Mouse (Mus musculus): Measurements from ENCODE around the gene Acadl. TPM values are rescaled to one million over a fixed set of nuclear protein-coding genes. Genes with fewer than 3 reads are reported as not detected.

Gene Acadl
- polyA plus RNA-seq, 1 experiment from 2014 or later = 217 TPM

DNA sequence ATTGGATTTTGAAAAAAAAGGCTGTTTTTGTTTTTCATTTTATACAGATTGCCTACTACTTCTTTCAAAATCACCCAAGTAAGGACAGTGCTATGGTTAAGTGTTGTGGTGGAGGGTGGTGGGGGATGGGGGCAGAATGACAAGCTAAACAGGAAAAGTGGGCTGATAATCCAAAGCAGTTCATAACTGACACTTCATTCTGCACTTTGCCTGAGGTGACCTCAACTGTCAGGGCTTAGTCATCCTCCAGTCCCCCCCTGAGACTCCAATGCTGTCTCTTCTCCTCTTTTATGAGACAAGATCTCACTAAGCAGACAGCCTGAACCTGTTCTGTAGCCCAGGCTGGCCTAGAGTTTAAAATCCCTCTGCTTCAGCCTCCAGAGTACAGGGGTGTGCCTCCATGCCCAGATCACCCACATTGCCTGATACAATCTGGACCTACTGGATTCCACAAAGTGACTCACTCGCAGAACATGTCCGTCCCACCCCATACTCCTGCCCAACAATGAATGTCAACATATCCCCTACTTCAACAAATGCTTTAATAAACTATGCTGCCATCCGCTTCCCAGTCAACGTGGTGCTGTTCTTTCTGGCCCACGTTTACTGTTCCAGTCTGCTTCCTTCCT is 17.3 kb downstream of the Acadl start:
- ATAC-seq (peak; percentile 97), DNase-seq (ENCODE audit: low spot score) (peak; percentile 83)
- WGBS = 27% methylated on average over 5 of the region's 5 CpGs
- H3K4me3 ChIP-seq (ENCODE audit: low read depth, low read length) = no peak overlapping the region
- no peaks in the 10 kb centered on the region for H3K27me3 ChIP-seq (replicated peaks; ENCODE audit: insufficient read depth, low read length)
- no peaks in the 10 kb centered on the region for H3K4me1 ChIP-seq (ENCODE audit: insufficient read depth, low read depth, low read length)
- no peak overlapping the region; the same call in 1 of the 2 replicates for H3K27ac ChIP-seq (ENCODE audit: low read length)
- no peak for TF ChIP-seq CTCF (IDR thresholded peaks at IDR 0.05)
- peak; percentile 94 for TF ChIP-seq EP300 (IDR thresholded peaks at IDR 0.05)
- no peak overlapping the region for H3K4me2 ChIP-seq (replicated peaks; ENCODE audit: low read depth, low read length)
- H3K9ac ChIP-seq (replicated peaks; ENCODE audit: low read depth) = no peak overlapping the region
- H3K9me3 ChIP-seq (ENCODE audit: low read length) = no peaks in the 10 kb centered on the region
- peaks cover 39% of the 10 kb centered on the region for H3K36me3 ChIP-seq (ENCODE audit: insufficient read depth, low read length)

DNA sequence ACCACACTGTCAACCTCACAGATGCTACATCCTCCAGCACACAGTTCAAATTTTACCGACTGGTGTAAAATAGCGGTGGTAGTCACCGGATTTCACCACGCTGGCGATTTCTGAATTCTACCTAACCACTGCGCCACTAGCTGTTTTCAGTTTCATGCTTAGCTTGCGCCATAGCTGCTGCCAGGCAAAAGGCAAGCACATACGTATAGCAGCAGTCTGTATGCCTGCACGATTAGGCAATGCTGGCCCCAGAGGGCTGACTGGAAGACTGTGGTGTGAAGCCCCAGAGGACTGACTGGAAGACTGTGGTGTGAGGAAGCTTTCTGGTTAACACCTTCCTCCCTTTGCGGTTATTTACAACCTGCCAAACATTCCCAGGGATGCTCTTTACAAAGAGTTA is 21.1 kb downstream of the Acadl start:
- H3K9ac ChIP-seq (replicated peaks; ENCODE audit: low read depth) = no peak overlapping the region
- no peak overlapping the region for H3K4me3 ChIP-seq (ENCODE audit: low read depth, low read length)
- H3K9me3 ChIP-seq (ENCODE audit: low read length) = no peaks in the 10 kb centered on the region
- no peak for TF ChIP-seq EP300 (IDR thresholded peaks at IDR 0.05)
- TF ChIP-seq CTCF (IDR thresholded peaks at IDR 0.05) = no peak
- H3K36me3 ChIP-seq (ENCODE audit: insufficient read depth, low read length) = peaks cover 23% of the 10 kb centered on the region
- no peaks in the 10 kb centered on the region; the same call in 1 of the 2 replicates for H3K4me1 ChIP-seq (ENCODE audit: insufficient read depth, low read depth, low read length)
- WGBS = 82% methylated on average over 10 of the region's 10 CpGs
- DNase-seq (ENCODE audit: low spot score) (no peak), ATAC-seq (no peak)
- H3K27ac ChIP-seq (ENCODE audit: low read length) = no peak overlapping the region
- H3K4me2 ChIP-seq (replicated peaks; ENCODE audit: low read depth, low read length) = no peak overlapping the region
- H3K27me3 ChIP-seq (replicated peaks; ENCODE audit: insufficient read depth, low read length) = no peaks in the 10 kb centered on the region

DNA sequence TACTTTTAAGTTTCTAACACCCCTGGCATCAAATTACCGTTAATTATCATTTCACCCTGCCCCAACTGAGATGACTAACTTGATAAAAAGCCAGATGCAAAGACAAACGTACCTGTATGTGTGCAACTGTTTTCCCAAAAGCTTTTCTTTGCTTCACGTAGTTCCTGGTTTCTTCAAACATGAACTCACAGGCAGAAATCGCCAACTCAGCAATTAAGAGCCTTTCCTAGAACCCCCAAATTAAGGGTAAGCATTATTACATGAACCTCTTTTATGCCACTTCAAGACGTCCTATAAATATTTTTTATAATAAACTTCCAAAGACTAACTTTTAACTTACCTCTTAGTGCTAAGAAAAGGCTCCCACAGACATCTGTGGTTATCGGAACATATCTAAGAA is 21.6 kb downstream of the Acadl start:
- Histone ChIP-seq H3K4me1 (ENCODE audit: insufficient read depth, low read depth, low read length) (no peaks in the 10 kb centered on the region; the same call in 1 of the 2 replicates), H3K4me2 (replicated peaks; ENCODE audit: low read depth, low read length) (no peak overlapping the region), H3K27me3 (replicated peaks; ENCODE audit: insufficient read depth, low read length) (no peaks in the 10 kb centered on the region), H3K9ac (replicated peaks; ENCODE audit: low read depth) (no peak overlapping the region), H3K36me3 (ENCODE audit: insufficient read depth, low read length) (peaks cover 23% of the 10 kb centered on the region), H3K27ac (ENCODE audit: low read length) (no peak overlapping the region), H3K4me3 (ENCODE audit: low read depth, low read length) (no peak overlapping the region), H3K9me3 (ENCODE audit: low read length) (no peaks in the 10 kb centered on the region)
- no peak for TF ChIP-seq EP300 (IDR thresholded peaks at IDR 0.05)
- TF ChIP-seq CTCF (IDR thresholded peaks at IDR 0.05) = no peak
- DNase-seq (ENCODE audit: low spot score) (no peak), ATAC-seq (no peak)
- 80% methylated on average over 6 of the region's 6 CpGs for WGBS

DNA sequence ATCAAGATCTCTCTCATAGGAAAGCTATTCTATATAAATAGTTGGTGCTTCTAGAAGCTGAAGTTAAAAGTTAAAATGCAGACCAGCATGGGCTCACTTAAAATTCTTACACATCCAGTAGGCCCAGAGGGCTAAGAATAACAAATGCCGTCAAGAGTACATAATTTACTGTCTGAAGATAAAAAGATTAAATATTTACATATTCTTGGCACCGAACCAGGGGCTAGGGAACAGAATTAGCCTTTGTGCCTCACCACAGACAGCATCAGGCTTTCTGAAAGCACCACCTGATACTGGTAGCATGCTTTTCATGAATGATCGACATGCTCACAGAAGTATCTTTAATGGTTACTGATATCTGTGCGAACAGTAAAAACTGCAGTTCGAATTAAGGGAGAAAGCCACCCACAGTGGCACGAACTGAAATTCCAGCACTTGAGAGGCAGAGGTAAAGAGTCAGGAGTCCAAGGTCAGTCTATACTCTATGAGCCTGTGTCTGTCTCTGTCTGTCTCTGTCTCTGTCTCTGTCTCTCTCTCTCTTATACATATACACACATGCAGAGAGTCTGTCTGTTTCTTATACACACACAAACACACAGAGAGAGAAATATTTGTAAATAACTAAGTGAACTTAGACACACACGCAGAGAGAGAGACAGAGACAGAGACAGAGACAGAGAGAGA is 23.2 kb downstream of the Acadl start:
- no peaks in the 10 kb centered on the region; the same call in 1 of the 2 replicates for H3K4me1 ChIP-seq (ENCODE audit: insufficient read depth, low read depth, low read length)
- no peaks in the 10 kb centered on the region for H3K9me3 ChIP-seq (ENCODE audit: low read length)
- ATAC-seq (peak; percentile 73), DNase-seq (ENCODE audit: low spot score) (peak; percentile 70)
- 26% methylated on average over 7 of the region's 7 CpGs for WGBS
- H3K4me3 ChIP-seq (ENCODE audit: low read depth, low read length) = no peak overlapping the region
- no peak overlapping the region for H3K9ac ChIP-seq (replicated peaks; ENCODE audit: low read depth)
- H3K4me2 ChIP-seq (replicated peaks; ENCODE audit: low read depth, low read length) = no peak overlapping the region
- peaks cover 23% of the 10 kb centered on the region for H3K36me3 ChIP-seq (ENCODE audit: insufficient read depth, low read length)
- peak overlapping the region; percentile 20; the same call in 1 of the 2 replicates for H3K27ac ChIP-seq (ENCODE audit: low read length)
- TF ChIP-seq CTCF (IDR thresholded peaks at IDR 0.05) = no peak
- TF ChIP-seq EP300 (IDR thresholded peaks at IDR 0.05) = peak; percentile 84
- H3K27me3 ChIP-seq (replicated peaks; ENCODE audit: insufficient read depth, low read length) = no peaks in the 10 kb centered on the region

DNA sequence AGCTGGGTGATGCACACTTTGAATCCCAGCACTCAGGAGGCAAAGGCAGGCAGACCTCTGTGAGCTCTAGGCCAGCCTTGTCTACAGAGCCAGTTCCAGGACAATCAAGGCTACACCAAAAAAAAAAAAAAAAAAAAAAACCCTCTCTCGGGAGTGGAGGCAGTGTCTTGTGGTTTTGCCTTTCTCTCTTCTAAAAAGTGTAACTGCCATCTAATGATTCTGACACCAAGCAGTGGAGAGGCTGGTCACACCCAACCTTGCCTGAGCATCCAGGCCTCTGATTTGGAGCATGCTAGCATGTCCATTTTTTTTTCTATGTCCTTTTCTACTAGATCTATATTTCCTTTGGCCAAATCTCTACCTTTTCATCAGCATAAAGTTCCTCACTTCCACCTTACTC is 23.9 kb downstream of the Acadl start:
- Histone ChIP-seq H3K9ac (replicated peaks; ENCODE audit: low read depth) (no peak overlapping the region), H3K27ac (ENCODE audit: low read length) (no peak overlapping the region), H3K4me3 (ENCODE audit: low read depth, low read length) (no peak overlapping the region), H3K4me2 (replicated peaks; ENCODE audit: low read depth, low read length) (no peak overlapping the region), H3K36me3 (ENCODE audit: insufficient read depth, low read length) (peaks cover 23% of the 10 kb centered on the region), H3K27me3 (replicated peaks; ENCODE audit: insufficient read depth, low read length) (no peaks in the 10 kb centered on the region), H3K9me3 (ENCODE audit: low read length) (no peaks in the 10 kb centered on the region), H3K4me1 (ENCODE audit: insufficient read depth, low read depth, low read length) (no peaks in the 10 kb centered on the region; the same call in 1 of the 2 replicates)
- ATAC-seq (no peak), DNase-seq (ENCODE audit: low spot score) (no peak)
- TF ChIP-seq EP300 (IDR thresholded peaks at IDR 0.05) = no peak
- no peak for TF ChIP-seq CTCF (IDR thresholded peaks at IDR 0.05)
- WGBS = 17% methylated on average over 1 of the region's 1 CpGs

DNA sequence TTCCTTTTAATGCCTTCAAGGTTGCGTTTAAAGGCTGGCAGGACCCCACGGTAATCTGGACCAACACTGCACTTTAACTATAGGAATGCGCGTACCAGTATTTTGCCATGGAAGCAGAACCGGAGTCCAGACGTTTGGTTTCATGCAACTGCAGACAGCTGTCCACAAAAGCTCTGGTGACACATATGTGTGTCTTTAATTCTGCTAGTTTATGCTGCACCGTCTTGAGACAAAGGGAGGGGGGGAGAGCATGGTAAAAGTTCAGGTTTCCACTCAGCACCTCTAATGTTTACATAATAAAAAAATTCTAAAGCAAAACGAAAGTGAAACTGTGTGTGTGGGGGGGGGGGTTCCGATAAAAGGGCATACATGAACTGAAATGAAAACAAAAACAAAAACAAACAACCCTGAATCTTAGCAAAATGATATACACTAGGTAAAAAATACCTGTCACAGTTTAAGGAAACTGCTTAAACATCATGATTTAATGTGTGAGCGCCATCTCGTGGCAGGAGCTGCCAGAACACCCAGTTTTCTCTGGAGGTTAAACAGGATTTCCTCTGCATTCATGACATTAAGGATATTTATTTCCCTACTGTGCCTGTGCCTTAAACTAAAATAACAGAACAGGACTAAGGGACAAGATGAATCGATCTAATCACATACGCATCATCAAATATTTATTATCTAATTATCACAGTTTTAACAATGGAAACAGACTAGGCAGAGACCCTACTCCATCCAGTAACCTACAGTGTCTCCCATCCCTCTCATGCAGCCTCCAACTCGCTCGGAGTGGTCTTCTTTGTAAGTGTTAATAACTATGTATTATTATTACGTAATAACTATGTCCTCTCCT is 24.7 kb downstream of the Acadl start:
- WGBS = 32% methylated on average over 16 of the region's 16 CpGs
- Histone ChIP-seq H3K4me1 (ENCODE audit: insufficient read depth, low read depth, low read length) (no peaks in the 10 kb centered on the region; the same call in 1 of the 2 replicates), H3K9me3 (ENCODE audit: low read length) (no peaks in the 10 kb centered on the region), H3K4me3 (ENCODE audit: low read depth, low read length) (peak overlapping the region; percentile 10; the same call in 1 of the 2 replicates), H3K4me2 (replicated peaks; ENCODE audit: low read depth, low read length) (peak overlapping the region; percentile 43), H3K9ac (replicated peaks; ENCODE audit: low read depth) (no peak overlapping the region), H3K36me3 (ENCODE audit: insufficient read depth, low read length) (peaks cover 23% of the 10 kb centered on the region), H3K27ac (ENCODE audit: low read length) (no peak overlapping the region), H3K27me3 (replicated peaks; ENCODE audit: insufficient read depth, low read length) (no peaks in the 10 kb centered on the region)
- peak; percentile 41 for ATAC-seq
- peak; percentile 86 for TF ChIP-seq CTCF (IDR thresholded peaks at IDR 0.05)
- no peak; the same call in 1 of the 2 replicates for TF ChIP-seq EP300 (IDR thresholded peaks at IDR 0.05)
- DNase-seq (ENCODE audit: low spot score) = peak; percentile 77

All from lung, postnatal 0 days (tissue).